ENCODE assay signal across 20 mouse cellular contexts in genomic region chr12:25234636-25235035, GRCm38 (mm10).
A peak's percentile ranks its signal among the peaks of the same experiment; 100 is the strongest.
DNase-seq lines count a peak whose midpoint lies in the region; ATAC-seq and TF ChIP-seq lines count a peak whose summit lies in the region.
"Had no signal": no experiment of that assay in that cellular context is flagged by ENCODE, and none has a peak within 500 bp of the region (broad histone marks: within the 10 kb centered on the region; RNA-seq: fewer than 3 reads in every experiment).

No protein-coding gene starts in this region.

- H3K9me3 ChIP-seq in forebrain, embryonic 16.5 days (ENCODE audit: control insufficient read depth, low read length): no peaks in the 10 kb centered on the region
- H3K9me3 ChIP-seq in forebrain, embryonic 13.5 days (replicated peaks): no peaks in the 10 kb centered on the region
- no peaks in the 10 kb centered on the region for H3K9me3 ChIP-seq in liver, embryonic 11.5 days (ENCODE audit: control insufficient read depth, low read length)
- H3K9me3 ChIP-seq: embryonic facial prominence, embryonic 15.5 days; forebrain, embryonic 10.5 days; heart, embryonic 10.5 days; hindbrain, embryonic 12.5 days had no signal

- WGBS in forebrain, embryonic 16.5 days: 71% methylated on average over 3 of the region's 3 CpGs
- WGBS in forebrain, embryonic 13.5 days: 85% methylated on average over 3 of the region's 3 CpGs
- 22% methylated on average over 3 of the region's 3 CpGs for WGBS in liver, adult 2 months
- 63% methylated on average over 3 of the region's 3 CpGs for WGBS in liver, embryonic 11.5 days

- no peaks in the 10 kb centered on the region for H3K79me2 ChIP-seq in liver, adult 2 months (ENCODE audit: control insufficient read depth, insufficient read depth, low read length)

- no peak overlapping the region for H3K4me3 ChIP-seq in forebrain, embryonic 16.5 days (replicated peaks; ENCODE audit: low read length)
- no peak overlapping the region for H3K4me3 ChIP-seq in forebrain, embryonic 13.5 days
- no peak overlapping the region for H3K4me3 ChIP-seq in liver, adult 2 months (ENCODE audit: insufficient read depth, low read depth, low read length)
- H3K4me3 ChIP-seq in liver, embryonic 11.5 days (ENCODE audit: low read depth, low read length): no peak overlapping the region
- H3K4me3 ChIP-seq: embryonic facial prominence, embryonic 15.5 days; erythroblast, embryonic 14.5 days; forebrain, embryonic 10.5 days; heart, embryonic 10.5 days; hindbrain, embryonic 12.5 days had no signal

- H3K4me2 ChIP-seq in forebrain, embryonic 16.5 days (ENCODE audit: low read length): no peak overlapping the region
- no peak overlapping the region for H3K4me2 ChIP-seq in forebrain, embryonic 13.5 days
- H3K4me2 ChIP-seq in liver, embryonic 11.5 days: no peak overlapping the region
- H3K4me2 ChIP-seq: embryonic facial prominence, embryonic 15.5 days; hindbrain, embryonic 12.5 days had no signal

- DNase-seq in gastrocnemius, postnatal 25 days: peak; percentile 39
- no peak for DNase-seq in gastrocnemius, postnatal 10 days
- peak; percentile 96 for DNase-seq in liver, adult 2 months (ENCODE audit: extremely low read depth, low read depth, low spot score)
- no peak for DNase-seq in liver, embryonic 11.5 days (ENCODE audit: low spot score)
- DNase-seq in yolk sac, embryonic 10.5 days (ENCODE audit: low spot score): no peak
- DNase-seq: adrenal gland, postnatal 14 days; cerebellum, adult 11-12 months; cerebellum, adult 9-10 months had no signal

- H3K36me3 ChIP-seq in forebrain, embryonic 16.5 days (ENCODE audit: control insufficient read depth, insufficient read depth): no peaks in the 10 kb centered on the region
- H3K36me3 ChIP-seq in forebrain, embryonic 13.5 days (ENCODE audit: poor library complexity, severe bottlenecking): no peaks in the 10 kb centered on the region
- no peaks in the 10 kb centered on the region for H3K36me3 ChIP-seq in liver, adult 2 months (ENCODE audit: control insufficient read depth, insufficient read depth, low read length)
- H3K36me3 ChIP-seq in liver, embryonic 11.5 days (ENCODE audit: control insufficient read depth, insufficient read depth, low read length): no peaks in the 10 kb centered on the region
- H3K36me3 ChIP-seq: embryonic facial prominence, embryonic 15.5 days; forebrain, embryonic 10.5 days; heart, embryonic 10.5 days; hindbrain, embryonic 12.5 days had no signal

- TF ChIP-seq POLR2A in liver, adult 2 months (IDR thresholded peaks at IDR 0.05; ENCODE audit: extremely low read depth, insufficient read depth, low read length): no peak

- TF ChIP-seq CTCF in liver, adult 2 months (IDR thresholded peaks at IDR 0.05; ENCODE audit: low read depth, low read length): no peak

- no peaks in the 10 kb centered on the region for H3K27me3 ChIP-seq in forebrain, embryonic 16.5 days (replicated peaks; ENCODE audit: control insufficient read depth, insufficient read depth, low read length)
- H3K27me3 ChIP-seq in forebrain, embryonic 13.5 days: no peaks in the 10 kb centered on the region
- no peaks in the 10 kb centered on the region for H3K27me3 ChIP-seq in liver, adult 2 months (ENCODE audit: control insufficient read depth, insufficient read depth, low read length)
- no peaks in the 10 kb centered on the region for H3K27me3 ChIP-seq in liver, embryonic 11.5 days (replicated peaks; ENCODE audit: control insufficient read depth, insufficient read depth, low read length)
- H3K27me3 ChIP-seq: embryonic facial prominence, embryonic 15.5 days; hindbrain, embryonic 12.5 days; Patski had no signal

- H3K9ac ChIP-seq in forebrain, embryonic 16.5 days (replicated peaks; ENCODE audit: low read depth, low read length): no peak overlapping the region
- H3K9ac ChIP-seq in forebrain, embryonic 13.5 days: no peak overlapping the region
- peak overlapping the region; percentile 1; the same call in 1 of the 2 replicates for H3K9ac ChIP-seq in liver, adult 2 months (ENCODE audit: low read depth, low read length)
- no peak overlapping the region for H3K9ac ChIP-seq in liver, embryonic 11.5 days (ENCODE audit: low read depth, low read length)
- H3K9ac ChIP-seq: embryonic facial prominence, embryonic 15.5 days; hindbrain, embryonic 12.5 days had no signal

- no peak for ATAC-seq in forebrain, embryonic 16.5 days
- no peak for ATAC-seq in forebrain, embryonic 13.5 days
- no peak for ATAC-seq in liver, embryonic 11.5 days (replicated peaks; ENCODE audit: low FRiP score)
- ATAC-seq: activated CD4-positive, CD25-positive, alpha-beta regulatory T cell, adult 4 months; hindbrain, embryonic 16.5 days; inflammation-experienced regulatory T-cells, adult 6 months; intestine, postnatal 0 days; Patski had no signal

- peaks cover 11% of the 10 kb centered on the region for H3K4me1 ChIP-seq in forebrain, embryonic 16.5 days (replicated peaks; ENCODE audit: control insufficient read depth, insufficient read depth, low read length)
- H3K4me1 ChIP-seq in forebrain, embryonic 13.5 days: 0 out of 2 replicates have a peak, but pooled peaks cover 8% of the 10 kb centered on the region
- peaks cover 24% of the 10 kb centered on the region for H3K4me1 ChIP-seq in liver, adult 2 months (ENCODE audit: control insufficient read depth, insufficient read depth, low read length)
- 0 out of 2 replicates have a peak, but pooled peaks cover 5% of the 10 kb centered on the region for H3K4me1 ChIP-seq in liver, embryonic 11.5 days (replicated peaks; ENCODE audit: control insufficient read depth, insufficient read depth, low read length)
- H3K4me1 ChIP-seq: hindbrain, embryonic 12.5 days had no signal

- peak overlapping the region; percentile 14; the same call in 1 of the 2 replicates for H3K27ac ChIP-seq in forebrain, embryonic 16.5 days (ENCODE audit: low read length)
- H3K27ac ChIP-seq in forebrain, embryonic 13.5 days: no peak overlapping the region
- peak overlapping the region; percentile 90 for H3K27ac ChIP-seq in liver, adult 2 months (replicated peaks; ENCODE audit: insufficient read depth, low read depth, low read length)
- no peak overlapping the region for H3K27ac ChIP-seq in liver, embryonic 11.5 days (ENCODE audit: low read depth, low read length)
- H3K27ac ChIP-seq: embryonic facial prominence, embryonic 15.5 days; forebrain, embryonic 10.5 days; heart, embryonic 10.5 days; hindbrain, embryonic 12.5 days had no signal

Comparison
In these comparisons a context has a peak if more than half of its experiments do, and no peak if none do; other contexts are left out.
1. H3K27ac ChIP-seq: peak in forebrain, embryonic 16.5 days (single experiment) and liver, adult 2 months (single experiment); none in forebrain, embryonic 13.5 days (single experiment) and liver, embryonic 11.5 days (single experiment).
2. DNase-seq: peak in gastrocnemius, postnatal 25 days (single experiment) and liver, adult 2 months (single experiment); none in gastrocnemius, postnatal 10 days (single experiment), liver, embryonic 11.5 days (single experiment) and yolk sac, embryonic 10.5 days (single experiment).